ENCODE assay signal across 11 mouse cellular contexts in the genomic region with DNA sequence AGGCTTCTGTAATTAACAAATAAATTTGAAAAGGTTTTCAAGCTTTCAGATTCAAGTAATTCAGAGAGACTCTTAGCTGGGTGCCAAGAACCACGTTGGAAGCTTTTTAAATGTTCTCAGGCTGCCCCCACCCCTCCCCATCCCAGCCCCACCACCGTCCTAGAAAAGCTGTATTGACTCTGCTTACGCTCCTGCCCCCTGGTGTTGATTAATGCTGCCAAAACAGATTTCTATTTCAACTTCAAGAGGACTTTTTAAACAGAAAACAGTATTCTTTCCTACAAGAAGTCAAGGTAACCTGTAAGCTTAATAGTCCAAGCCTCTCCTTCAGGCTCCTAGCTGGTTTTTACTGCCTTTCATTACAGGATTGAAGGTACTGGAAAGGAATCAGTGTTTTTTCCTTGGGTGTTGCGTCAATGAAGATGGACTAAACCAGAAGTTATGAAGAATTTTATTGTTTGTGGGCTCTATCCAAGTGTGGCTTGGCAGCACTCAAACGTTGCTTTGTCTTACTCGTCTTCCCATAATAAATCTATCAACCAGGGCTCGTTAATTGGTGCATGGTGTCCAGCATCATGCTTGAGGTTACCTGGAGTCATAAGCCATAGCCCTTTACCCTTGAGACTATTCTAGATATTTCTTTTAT. TPM values are rescaled to one million over a fixed set of nuclear protein-coding genes. Genes with fewer than 3 reads are reported as not detected.
DNase-seq lines count a peak whose midpoint lies in the region; TF ChIP-seq lines count a peak whose summit lies in the region.
"Had no signal": no experiment of that assay in that cellular context is flagged by ENCODE, and none has a peak within 500 bp of the region (broad histone marks: within the 10 kb centered on the region; RNA-seq: fewer than 3 reads in every experiment).

No protein-coding gene starts in this region.

- no peak overlapping the region for H3K4me3 ChIP-seq in left cerebral cortex, adult 2 months
- H3K4me3 ChIP-seq in E14TG2a.4 (replicated peaks; ENCODE audit: low read length), result no peak overlapping the region
- H3K4me3 ChIP-seq: embryonic facial prominence, embryonic 15.5 days; liver, embryonic 15.5 days; neural tube, embryonic 12.5 days had no signal

- DNase-seq in gastrocnemius, postnatal 14 days, result peak; percentile 23
- no peak for DNase-seq in gastrocnemius, postnatal 36 days
- DNase-seq in left cerebral cortex, adult 2 months (ENCODE audit: extremely low spot score in 1 of 2, low spot score in 2 of 2), result no peak
- DNase-seq in left cerebral cortex, adult 18-20 months (ENCODE audit: low spot score in 2 of 2), result no peak
- DNase-seq in kidney, postnatal 4 days, result peak; percentile 38 to 54
- DNase-seq in frontal cortex, postnatal 10 days (ENCODE audit: low spot score in 2 of 2), result no peak
- no peak for DNase-seq in thymus, postnatal 0 days (ENCODE audit: low spot score)

- no peak overlapping the region for H3K27ac ChIP-seq in left cerebral cortex, adult 2 months
- H3K27ac ChIP-seq: embryonic facial prominence, embryonic 15.5 days; liver, embryonic 15.5 days; neural tube, embryonic 12.5 days had no signal

- intact Hi-C loops in gastrocnemius, postnatal 14 days (cut with DNase I; ENCODE audit: low total_unique reads), result loop anchor here (5.0 kb wide), 1 partner anchor 132 kb away; no protein-coding TSS in a partner anchor
- intact Hi-C loops in gastrocnemius, postnatal 36 days (cut with DNase I), result loop anchor here (5.0 kb wide), 2 partner anchors 33 to 132 kb away; no protein-coding TSS in a partner anchor
- intact Hi-C loops in left cerebral cortex, adult 2 months (cut with DNase I), result loop anchor here (5.0 kb wide), 2 partner anchors 78 to 187 kb away; a partner anchor contains a TSS

- H3K36me3 ChIP-seq in E14TG2a.4 (ENCODE audit: insufficient read depth, low read length), result no peaks in the 10 kb centered on the region
- H3K36me3 ChIP-seq: embryonic facial prominence, embryonic 15.5 days; liver, embryonic 15.5 days; neural tube, embryonic 12.5 days had no signal

- H3K27me3 ChIP-seq in E14TG2a.4 (ENCODE audit: insufficient read depth, low read length), result peaks cover 21% of the 10 kb centered on the region
- H3K27me3 ChIP-seq: embryonic facial prominence, embryonic 15.5 days; neural tube, embryonic 12.5 days had no signal

- no peaks in the 10 kb centered on the region for H3K9me3 ChIP-seq in E14TG2a.4 (ENCODE audit: low read length)
- H3K9me3 ChIP-seq: embryonic facial prominence, embryonic 15.5 days; liver, embryonic 15.5 days; neural tube, embryonic 12.5 days had no signal

- TF ChIP-seq CTCF in left cerebral cortex, adult 2 months (IDR thresholded peaks at IDR 0.05), result peak; percentile 49
- 0 out of 2 replicates have a peak, but pooled peaks have one; percentile 7 for TF ChIP-seq CTCF in E14TG2a.4 (conservative IDR thresholded peaks at IDR 0.05; ENCODE audit: low read length)

- H3K4me1 ChIP-seq in E14TG2a.4 (replicated peaks; ENCODE audit: low read depth, low read length), result peaks cover 12% of the 10 kb centered on the region
- H3K4me1 ChIP-seq: liver, embryonic 15.5 days; neural tube, embryonic 12.5 days had no signal

RNA-seq across cellular contexts. Expression of a gene that starts 3.2 kb away (rescaled TPM):
- 100 to 1,000 TPM; 125 to 230 TPM for total RNA-seq in gastrocnemius, postnatal 14 days (2021)
- total RNA-seq in gastrocnemius, postnatal 36 days (2021), result 100 to 1,000 TPM; 226 to 705 TPM
- 10 to 100 TPM; 48.4 to 58.1 TPM for total RNA-seq in left cerebral cortex, adult 2 months (2021)
- total RNA-seq in left cerebral cortex, adult 18-20 months (2021), result 10 to 100 TPM; 48.8 to 61.9 TPM
- polyA plus RNA-seq in thymus, postnatal 0 days (2015; fragmentation: Nextera tagmentation; extraction: Ambion mirVana), result 2.1 TPM in 2 replicates

Comparison
In these comparisons a context has a peak if more than half of its experiments do, and no peak if none do; other contexts are left out.
1. DNase-seq: peak in gastrocnemius, postnatal 14 days (single experiment) and kidney, postnatal 4 days (2 of 2); none in gastrocnemius, postnatal 36 days (0 of 2), left cerebral cortex, adult 2 months (0 of 2), left cerebral cortex, adult 18-20 months (0 of 2), frontal cortex, postnatal 10 days (0 of 2) and thymus, postnatal 0 days (single experiment).